Mouse (Mus musculus): ENCODE measurements around the gene Olfr922. TPM values are rescaled to one million over a fixed set of nuclear protein-coding genes. Genes with fewer than 3 reads are reported as not detected.

Gene Olfr922
- polyA plus RNA-seq (2015; fragmentation: Nextera tagmentation; extraction: Ambion mirVana): not detected in 2 replicates

GRCm38 (mm10) chr9:38814314-38814713 lies at the start of gene Olfr922:
Gene Olfr922, plus strand, starts transcription at chr9:38814614.
- no peak for ATAC-seq (ENCODE audit: low FRiP score, low read depth)
- Histone ChIP-seq H3K4me3 (no peak within 1 kb of the TSS), H3K4me1 (no peaks in the 10 kb centered on the region), H3K9me3 (no peaks in the 10 kb centered on the region), H3K27ac (no peak within 1 kb of the TSS), H3K4me2 (replicated peaks) (no peak within 1 kb of the TSS), H3K36me3 (no peaks in the 10 kb centered on the region), H3K9ac (no peak within 1 kb of the TSS), H3K27me3 (no peaks in the 10 kb centered on the region)
- 73% methylated on average over 2 of the region's 2 CpGs for WGBS

GRCm38 (mm10) chr9:38772768-38773167 lies 41.6 kb upstream of the Olfr922 start, which contains the start of gene Olfr921:
Gene Olfr921, plus strand, starts transcription at chr9:38773068.
- Histone ChIP-seq H3K9me3 (no peaks in the 10 kb centered on the region), H3K4me2 (replicated peaks) (no peak within 1 kb of the TSS)
- no peak for ATAC-seq (ENCODE audit: low FRiP score, low read depth)

GRCm38 (mm10) chr9:38792689-38793088 lies 21.7 kb upstream of the Olfr922 start:
- Histone ChIP-seq H3K4me2 (replicated peaks) (no peak overlapping the region), H3K27me3 (no peaks in the 10 kb centered on the region), H3K36me3 (no peaks in the 10 kb centered on the region), H3K4me3 (no peak overlapping the region), H3K27ac (no peak overlapping the region), H3K4me1 (no peaks in the 10 kb centered on the region), H3K9ac (no peak overlapping the region), H3K9me3 (no peaks in the 10 kb centered on the region)
- WGBS: 84% methylated on average over 2 of the region's 2 CpGs
- no peak for ATAC-seq (ENCODE audit: low FRiP score, low read depth)

More at GRCm38 (mm10) chr9:38772768-38773167, 41.6 kb upstream of the Olfr922 start, which contains the start of gene Olfr921:
- no peak within 1 kb of the TSS for H3K27ac ChIP-seq
- H3K27me3 ChIP-seq: no peaks in the 10 kb centered on the region
- H3K36me3 ChIP-seq: no peaks in the 10 kb centered on the region
- H3K9ac ChIP-seq: no peak within 1 kb of the TSS
- H3K4me3 ChIP-seq: no peak within 1 kb of the TSS
- no peaks in the 10 kb centered on the region for H3K4me1 ChIP-seq

- Histone ChIP-seq H3K36me3 (no peaks in the 10 kb centered on the region), H3K4me3 (no peak overlapping the region), H3K9ac (no peak overlapping the region), H3K9me3 (no peaks in the 10 kb centered on the region), H3K27ac (no peak overlapping the region), H3K27me3 (no peaks in the 10 kb centered on the region), H3K4me1 (no peaks in the 10 kb centered on the region), H3K4me2 (replicated peaks) (no peak overlapping the region)
- no peak for ATAC-seq (ENCODE audit: low FRiP score, low read depth)
These were observed 8.7 kb upstream of the Olfr922 start for GRCm38 (mm10) chr9:38805696-38806095.

- Histone ChIP-seq H3K27me3 (no peaks in the 10 kb centered on the region), H3K4me3 (no peak overlapping the region), H3K4me1 (no peaks in the 10 kb centered on the region), H3K27ac (no peak overlapping the region), H3K36me3 (no peaks in the 10 kb centered on the region), H3K4me2 (replicated peaks) (no peak overlapping the region), H3K9me3 (no peaks in the 10 kb centered on the region), H3K9ac (no peak overlapping the region)
- 94% methylated on average over 1 of the region's 1 CpGs for WGBS
- ATAC-seq (ENCODE audit: low FRiP score, low read depth): no peak
These were observed 1.1 kb downstream of the Olfr922 start for GRCm38 (mm10) chr9:38815458-38815986.

- no peak for ATAC-seq (ENCODE audit: low FRiP score, low read depth)
- no peaks in the 10 kb centered on the region for H3K9me3 ChIP-seq
- no peaks in the 10 kb centered on the region for H3K36me3 ChIP-seq
- no peak within 1 kb of the TSS for H3K9ac ChIP-seq
- H3K27ac ChIP-seq: no peak within 1 kb of the TSS
- no peaks in the 10 kb centered on the region for H3K4me1 ChIP-seq
- no peak within 1 kb of the TSS for H3K4me3 ChIP-seq
- 82% methylated on average over 1 of the region's 1 CpGs for WGBS
- H3K27me3 ChIP-seq: no peaks in the 10 kb centered on the region
- no peak within 1 kb of the TSS for H3K4me2 ChIP-seq (replicated peaks)
These were observed 11.8 kb downstream of the Olfr922 start, which contains the start of gene Olfr923 for GRCm38 (mm10) chr9:38826245-38826644. Gene Olfr923, plus strand, starts transcription at chr9:38826545.

GRCm38 (mm10) chr9:38833027-38833426 lies 18.6 kb downstream of the Olfr922 start:
- H3K4me1 ChIP-seq: no peaks in the 10 kb centered on the region
- ATAC-seq (ENCODE audit: low FRiP score, low read depth): no peak
- no peak overlapping the region for H3K27ac ChIP-seq
- no peak overlapping the region for H3K4me2 ChIP-seq (replicated peaks)
- H3K4me3 ChIP-seq: no peak overlapping the region
- H3K9me3 ChIP-seq: no peaks in the 10 kb centered on the region
- H3K27me3 ChIP-seq: no peaks in the 10 kb centered on the region
- 82% methylated on average over 2 of the region's 2 CpGs for WGBS
- no peaks in the 10 kb centered on the region for H3K36me3 ChIP-seq
- no peak overlapping the region for H3K9ac ChIP-seq

GRCm38 (mm10) chr9:38844149-38844548 lies 29.7 kb downstream of the Olfr922 start, which contains the start of gene Olfr924:
Gene Olfr924, plus strand, starts transcription at chr9:38844449.
- H3K9me3 ChIP-seq: no peaks in the 10 kb centered on the region
- no peak for ATAC-seq (ENCODE audit: low FRiP score, low read depth)
- no peaks in the 10 kb centered on the region for H3K36me3 ChIP-seq
- no peak within 1 kb of the TSS for H3K9ac ChIP-seq
- H3K4me3 ChIP-seq: no peak within 1 kb of the TSS
- H3K27ac ChIP-seq: no peak within 1 kb of the TSS
- H3K27me3 ChIP-seq: no peaks in the 10 kb centered on the region
- H3K4me1 ChIP-seq: no peaks in the 10 kb centered on the region
- 95% methylated on average over 1 of the region's 1 CpGs for WGBS
- no peak within 1 kb of the TSS for H3K4me2 ChIP-seq (replicated peaks)

- no peaks in the 10 kb centered on the region for H3K4me1 ChIP-seq
- H3K27me3 ChIP-seq: no peaks in the 10 kb centered on the region
- no peak for ATAC-seq (ENCODE audit: low FRiP score, low read depth)
- H3K9ac ChIP-seq: no peak within 1 kb of the TSS
- no peak within 1 kb of the TSS for H3K4me3 ChIP-seq
- H3K36me3 ChIP-seq: no peaks in the 10 kb centered on the region
- no peaks in the 10 kb centered on the region for H3K9me3 ChIP-seq
- H3K27ac ChIP-seq: no peak within 1 kb of the TSS
- no peak within 1 kb of the TSS for H3K4me2 ChIP-seq (replicated peaks)
These were observed 40.3 kb downstream of the Olfr922 start, which contains the start of gene Olfr26 for GRCm38 (mm10) chr9:38854760-38855159. Gene Olfr26, plus strand, starts transcription at chr9:38855060.

Other genes starting within 250 kb of the Olfr922 start
- not detected in 2 replicates for gene Olfr912, start 234.4 kb upstream of the Olfr922 start, polyA plus RNA-seq (2015; fragmentation: Nextera tagmentation; extraction: Ambion mirVana)
- gene Olfr913, start 221.9 kb upstream of the Olfr922 start, polyA plus RNA-seq (2015; fragmentation: Nextera tagmentation; extraction: Ambion mirVana): not detected in 2 replicates
- not detected in 2 replicates for gene Olfr914, start 209.5 kb upstream of the Olfr922 start, polyA plus RNA-seq (2015; fragmentation: Nextera tagmentation; extraction: Ambion mirVana)
- gene Olfr916, start 154.7 kb upstream of the Olfr922 start, polyA plus RNA-seq (2015; fragmentation: Nextera tagmentation; extraction: Ambion mirVana): not detected in 2 replicates
- gene Olfr917, start 148.8 kb upstream of the Olfr922 start, polyA plus RNA-seq (2015; fragmentation: Nextera tagmentation; extraction: Ambion mirVana): not detected in 2 replicates
- not detected in 2 replicates for gene Olfr918, start 140.0 kb upstream of the Olfr922 start, polyA plus RNA-seq (2015; fragmentation: Nextera tagmentation; extraction: Ambion mirVana)
- not detected in 2 replicates for gene Olfr919, start 110.9 kb upstream of the Olfr922 start, polyA plus RNA-seq (2015; fragmentation: Nextera tagmentation; extraction: Ambion mirVana)
- 20.8 and 21.4 TPM in 2 replicates for gene Vwa5a, start 96.3 kb upstream of the Olfr922 start, polyA plus RNA-seq (2015; fragmentation: Nextera tagmentation; extraction: Ambion mirVana)
- gene Olfr920, start 62.3 kb upstream of the Olfr922 start, polyA plus RNA-seq (2015; fragmentation: Nextera tagmentation; extraction: Ambion mirVana): 0.03 TPM in 2 replicates
- gene Olfr921, start 41.5 kb upstream of the Olfr922 start, polyA plus RNA-seq (2015; fragmentation: Nextera tagmentation; extraction: Ambion mirVana): not detected in 2 replicates
- gene Olfr923, start 11.9 kb downstream of the Olfr922 start, polyA plus RNA-seq (2015; fragmentation: Nextera tagmentation; extraction: Ambion mirVana): not detected in 2 replicates
- gene Olfr924, start 29.8 kb downstream of the Olfr922 start, polyA plus RNA-seq (2015; fragmentation: Nextera tagmentation; extraction: Ambion mirVana): not detected in 2 replicates
- gene Olfr26, start 40.4 kb downstream of the Olfr922 start, polyA plus RNA-seq (2015; fragmentation: Nextera tagmentation; extraction: Ambion mirVana): not detected in 2 replicates
- gene Olfr926, start 62.5 kb downstream of the Olfr922 start, polyA plus RNA-seq (2015; fragmentation: Nextera tagmentation; extraction: Ambion mirVana): not detected in 2 replicates
- gene Olfr930, start 115.2 kb downstream of the Olfr922 start, polyA plus RNA-seq (2015; fragmentation: Nextera tagmentation; extraction: Ambion mirVana): not detected in 2 replicates
- gene Olfr933, start 157.7 kb downstream of the Olfr922 start, polyA plus RNA-seq (2015; fragmentation: Nextera tagmentation; extraction: Ambion mirVana): not detected in 2 replicates
- gene Olfr934, start 173.7 kb downstream of the Olfr922 start, polyA plus RNA-seq (2015; fragmentation: Nextera tagmentation; extraction: Ambion mirVana): not detected in 2 replicates
- gene Olfr935, start 185.1 kb downstream of the Olfr922 start, polyA plus RNA-seq (2015; fragmentation: Nextera tagmentation; extraction: Ambion mirVana): not detected in 2 replicates
- gene Olfr146, start 208.8 kb downstream of the Olfr922 start, polyA plus RNA-seq (2015; fragmentation: Nextera tagmentation; extraction: Ambion mirVana): not detected in 2 replicates